Mouse (Mus musculus) brain, embryonic 14.5 days (tissue): Measurements from ENCODE around the gene Mrpl52.

Experiments
- CTCF ChIP-seq: fragments of 200-500 bp; IDR thresholded peaks from 2 replicates; pipeline ENCODE4 v1.5.1; 2012; ENCODE audit warnings: inconsistent platforms, mild to moderate bottlenecking, moderate library complexity, borderline replicate concordance; ENCODE audit not compliant: insufficient read depth, insufficient read length; ENCODE audit errors: extremely low read depth
- POLR2A ChIP-seq: fragments of 200-500 bp; IDR thresholded peaks from 2 replicates; pipeline ENCODE4 v1.6.1; 2012; ENCODE audit warnings: mild to moderate bottlenecking, inconsistent platforms, borderline replicate concordance; ENCODE audit not compliant: poor library complexity, insufficient read depth, insufficient read length, severe bottlenecking; ENCODE audit errors: extremely low read depth

DNA sequence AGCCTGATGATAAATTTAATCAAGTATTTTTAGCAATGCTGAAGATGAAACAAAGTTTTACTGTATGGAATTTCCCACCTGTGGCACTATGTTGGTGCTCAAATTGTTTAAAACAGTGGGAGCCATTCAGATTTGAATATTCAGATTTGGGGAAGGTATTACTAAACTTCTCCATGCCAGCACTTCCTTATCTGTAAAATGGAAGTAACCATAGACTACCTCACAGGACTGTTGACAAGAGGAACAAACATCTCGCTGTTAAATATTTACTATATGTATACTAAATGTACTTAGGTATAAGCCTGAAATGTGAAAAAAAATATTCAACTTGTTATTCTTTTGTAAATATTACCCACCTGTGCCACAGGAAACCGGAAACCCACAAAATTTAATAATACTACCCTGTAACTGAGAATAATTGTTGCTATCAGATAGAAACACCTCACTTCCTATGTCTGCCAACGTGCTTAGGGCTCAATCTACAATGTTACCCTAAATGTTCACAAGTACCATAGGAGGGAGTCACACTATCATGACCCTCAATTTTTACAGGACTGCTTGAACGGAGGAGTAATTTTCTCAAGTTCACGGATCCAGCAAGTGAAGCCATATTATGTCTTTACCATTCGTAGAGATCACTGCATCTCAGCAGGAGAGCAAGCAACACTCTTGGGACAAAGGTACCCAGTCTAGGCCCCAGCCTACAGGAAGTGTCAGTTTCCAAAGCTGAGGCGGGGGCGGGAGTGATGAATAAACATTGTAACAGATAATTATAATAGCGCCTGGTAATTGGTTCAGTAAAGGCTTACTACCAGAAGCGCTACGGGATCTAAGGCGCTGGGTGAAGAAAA, 36.6 kb downstream of the Mrpl52 start:
- no peak for TF ChIP-seq POLR2A
- TF ChIP-seq CTCF = no peak
